Mouse (Mus musculus) C2C12 (cell line): ENCODE measurements around the gene Pa2g4.
"Not testable (repeated sequence)": the region's sequence is repeated elsewhere in the genome, so short reads cannot be mapped to it uniquely, and the experiment has no call there.

Source experiments
- CTCF ChIP-seq: IDR thresholded peaks from one replicate; pipeline ENCODE4 v1.5.1; 2011; ENCODE audit not compliant: control insufficient read depth, insufficient read depth, insufficient read length
- FOSL1 ChIP-seq: IDR thresholded peaks from one replicate; pipeline ENCODE4 v1.8.0; 2011; ENCODE audit warnings: mild to moderate bottlenecking, low read length; ENCODE audit not compliant: poor library complexity, insufficient read depth, severe bottlenecking
- MAX ChIP-seq: IDR thresholded peaks from one replicate; pipeline ENCODE4 v1.6.1; 2011; ENCODE audit warnings: mild to moderate bottlenecking, control low read depth
- MYOD1 ChIP-seq: IDR thresholded peaks from one replicate; pipeline ENCODE4 v1.6.1; 2011; ENCODE audit warnings: low read depth; ENCODE audit not compliant: control insufficient read depth, insufficient read length
- MYOG ChIP-seq: IDR thresholded peaks from one replicate; pipeline ENCODE4 v1.6.1; 2011; ENCODE audit not compliant: control insufficient read depth, insufficient read length; ENCODE audit errors: extremely low read depth

DNA sequence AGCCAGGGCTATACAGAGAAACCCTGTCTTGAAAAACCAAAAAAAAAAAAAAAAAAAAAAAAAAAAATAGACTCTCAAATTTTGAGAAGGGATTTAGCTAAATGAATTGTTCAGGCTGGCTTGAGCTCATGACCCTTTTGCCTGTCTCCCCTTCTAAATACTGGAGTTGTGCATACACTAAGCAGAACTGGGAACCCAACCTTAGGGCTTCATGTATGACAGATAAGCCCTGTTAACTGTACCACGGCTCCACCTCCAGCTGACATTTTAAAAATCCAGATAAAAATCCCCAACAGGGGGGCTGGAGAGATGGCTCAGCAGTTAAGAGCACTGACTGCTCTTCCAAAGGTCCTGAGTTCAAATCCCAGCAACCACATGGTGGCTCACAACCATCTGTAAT lies 10.2 kb downstream of the Pa2g4 start:
- TF ChIP-seq CTCF, MYOG, MYOD1, MAX, FOSL1: not testable (repeated sequence)
